Mouse (Mus musculus) embryonic fibroblast, embryonic 13.5 days (primary cell): ENCODE measurements around the gene Synm.

Experiments
- CTCF ChIP-seq: IDR thresholded peaks from 2 replicates; pipeline ENCODE4 v1.5.1; 2011; ENCODE audit warnings: mild to moderate bottlenecking, control low read depth, low read length, moderate library complexity, borderline replicate concordance; ENCODE audit not compliant: insufficient read depth
- POLR2A ChIP-seq: IDR thresholded peaks from 2 replicates; pipeline ENCODE4 v1.6.1; 2011; ENCODE audit warnings: low read depth, mild to moderate bottlenecking, control low read depth, low read length, moderate library complexity

- TF ChIP-seq POLR2A: no peak
- no peak for TF ChIP-seq CTCF
Observed at GRCm38 (mm10) chr7:67758858-67759628, 499 bp downstream of the Synm start.
